Mouse (Mus musculus) embryonic facial prominence, embryonic 14.5 days (tissue): Measurements from ENCODE around the gene Ptch2. TPM values are rescaled to one million over a fixed set of nuclear protein-coding genes. Genes with fewer than 3 reads are reported as not detected.

Source experiments
- ATAC-seq: fragments of 200-750 bp; cut with Nextera tagmentation; 2 replicates; pipeline ENCODE4 v1.8.0; 2017; ENCODE audit warnings: low read depth, moderate number of reproducible peaks, moderate TSS enrichment
- DNase-seq: peaks from one replicate; pipeline ENCODE4 v3.0.0-alpha.2; 2015; ENCODE audit warnings: low spot score
- H3K27ac ChIP-seq: fragments of 300-500 bp; sonication (generic); replicated peaks from 2 replicates; pipeline ENCODE4 v1.5.1; 2014; ENCODE audit warnings: low read depth, mild to moderate bottlenecking, low read length, moderate library complexity
- H3K27me3 ChIP-seq: fragments of 300-500 bp; sonication (generic); replicated peaks from 2 replicates; pipeline ENCODE4 v1.6.1; 2014; ENCODE audit warnings: low read length; ENCODE audit not compliant: control insufficient read depth, insufficient read depth
- H3K36me3 ChIP-seq: fragments of 300-500 bp; sonication (generic); 2 replicates; pipeline ENCODE4 v1.6.1; 2014; ENCODE audit warnings: low read length, mixed read lengths; ENCODE audit not compliant: control insufficient read depth, insufficient read depth
- H3K4me1 ChIP-seq: fragments of 300-500 bp; sonication (generic); 2 replicates; pipeline ENCODE4 v1.6.1; 2014; ENCODE audit warnings: antibody characterized with exemption, low read length; ENCODE audit not compliant: control insufficient read depth, insufficient read depth
- H3K4me2 ChIP-seq: fragments of 300-500 bp; sonication (generic); 2 replicates; pipeline ENCODE4 v1.6.1; 2014; ENCODE audit warnings: low read depth, mild to moderate bottlenecking, low read length, moderate library complexity, mixed read lengths
- H3K4me3 ChIP-seq: fragments of 300-500 bp; sonication (generic); 2 replicates; pipeline ENCODE4 v1.5.1; 2014; ENCODE audit warnings: low read depth, mild to moderate bottlenecking, low read length
- H3K9ac ChIP-seq: fragments of 300-500 bp; sonication (generic); 2 replicates; pipeline ENCODE4 v1.6.1; 2014; ENCODE audit warnings: low read depth, mild to moderate bottlenecking, low read length, moderate library complexity, mixed read lengths
- H3K9me3 ChIP-seq: fragments of 300-500 bp; sonication (generic); 2 replicates; pipeline ENCODE4 v1.6.1; 2016; ENCODE audit warnings: low read length; ENCODE audit not compliant: control insufficient read depth
- WGBS: fragments of 180-500 bp; shearing (Covaris S2); extraction: QIAGEN DNeasy Blood & Tissue Kit; methylation state at CpG from one replicate; pipeline ENCODE4 v1.1.7; 2014; 5-methylcytosine and 5-hydroxymethylcytosine counted together
- polyA plus RNA-seq: library from polyadenylated mRNA; unstranded; fragments of >200 nt; fragmentation: Nextera tagmentation; extraction: Ambion mirVana; gene quantifications from 2 replicates; pipeline ENCODE4 v1.2.1, GENCODE M21; 2014

Gene Ptch2
- polyA plus RNA-seq, 1 experiment from 2014 or later: 9.0 TPM

- no peaks in the 10 kb centered on the region for H3K27me3 ChIP-seq
- H3K27ac ChIP-seq: peak overlapping the region; percentile 57; the same call in 1 of the 2 replicates
- H3K4me1 ChIP-seq: peaks cover 18% of the 10 kb centered on the region
- DNase-seq (no peak), ATAC-seq (no peak)
- WGBS: 9% methylated on average over 5 of the region's 5 CpGs
- peak overlapping the region; percentile 74 for H3K9ac ChIP-seq
- H3K4me2 ChIP-seq: peak overlapping the region; percentile 99
- no peaks in the 10 kb centered on the region for H3K36me3 ChIP-seq
- peak overlapping the region; percentile 66 for H3K4me3 ChIP-seq
- no peaks in the 10 kb centered on the region for H3K9me3 ChIP-seq
Observed at GRCm38 (mm10) chr4:117096666-117097065, 791 bp downstream of the Ptch2 start.

- peak; percentile 78 for ATAC-seq
- H3K9me3 ChIP-seq: no peaks in the 10 kb centered on the region
- H3K27ac ChIP-seq: peak overlapping the region; percentile 57
- H3K4me1 ChIP-seq: peaks cover 18% of the 10 kb centered on the region
- no peaks in the 10 kb centered on the region for H3K27me3 ChIP-seq
- peak overlapping the region; percentile 99 for H3K4me2 ChIP-seq
- H3K9ac ChIP-seq: peak overlapping the region; percentile 36; the same call in 1 of the 2 replicates
- H3K36me3 ChIP-seq: no peaks in the 10 kb centered on the region
- WGBS: 33% methylated on average over 8 of the region's 8 CpGs
- DNase-seq: peak; percentile 82
- H3K4me3 ChIP-seq: peak overlapping the region; percentile 66; the same call in 1 of the 2 replicates
Observed at GRCm38 (mm10) chr4:117097969-117098763, 2.3 kb downstream of the Ptch2 start.

- no peak for ATAC-seq
- H3K4me3 ChIP-seq: no peak overlapping the region
Observed at GRCm38 (mm10) chr4:117098764-117099036, 2.8 kb downstream of the Ptch2 start.

GRCm38 (mm10) chr4:117100036-117100435 lies 4.2 kb downstream of the Ptch2 start:
- no peak overlapping the region for H3K27ac ChIP-seq

More at GRCm38 (mm10) chr4:117098764-117099036, 2.8 kb downstream of the Ptch2 start:
- H3K4me2 ChIP-seq: peak overlapping the region; percentile 99; the same call in 1 of the 2 replicates
- H3K9ac ChIP-seq: no peak overlapping the region
- peak overlapping the region; percentile 57 for H3K27ac ChIP-seq
- H3K36me3 ChIP-seq: no peaks in the 10 kb centered on the region
- WGBS: 59% methylated on average over 2 of the region's 2 CpGs
- no peaks in the 10 kb centered on the region for H3K27me3 ChIP-seq
- H3K9me3 ChIP-seq: no peaks in the 10 kb centered on the region
- DNase-seq: no peak
- H3K4me1 ChIP-seq: peaks cover 18% of the 10 kb centered on the region

GRCm38 (mm10) chr4:117101218-117101617 lies 5.3 kb downstream of the Ptch2 start:
- DNase-seq: peak; percentile 51
- peaks cover 21% of the 10 kb centered on the region for H3K4me1 ChIP-seq
- no peaks in the 10 kb centered on the region for H3K27me3 ChIP-seq
- H3K27ac ChIP-seq: no peak overlapping the region
- H3K36me3 ChIP-seq: no peaks in the 10 kb centered on the region
- no peaks in the 10 kb centered on the region for H3K9me3 ChIP-seq
- H3K4me2 ChIP-seq: no peak overlapping the region
- H3K4me3 ChIP-seq: no peak overlapping the region
- WGBS: 40% methylated on average over 7 of the region's 7 CpGs
- 0 out of 2 replicates have a peak overlapping the region, but pooled peaks have one; percentile 2 for H3K9ac ChIP-seq
- no peak for ATAC-seq

More at GRCm38 (mm10) chr4:117100036-117100435, 4.2 kb downstream of the Ptch2 start:
- 59% methylated on average over 4 of the region's 4 CpGs for WGBS
- H3K36me3 ChIP-seq: no peaks in the 10 kb centered on the region
- no peaks in the 10 kb centered on the region for H3K9me3 ChIP-seq
- no peak overlapping the region for H3K9ac ChIP-seq
- no peak overlapping the region for H3K4me2 ChIP-seq
- DNase-seq (no peak), ATAC-seq (no peak)
- peaks cover 23% of the 10 kb centered on the region for H3K4me1 ChIP-seq
- no peaks in the 10 kb centered on the region for H3K27me3 ChIP-seq
- H3K4me3 ChIP-seq: no peak overlapping the region

- DNase-seq (no peak), ATAC-seq (no peak)
- Histone ChIP-seq H3K27me3 (no peaks in the 10 kb centered on the region), H3K9me3 (no peaks in the 10 kb centered on the region), H3K9ac (peak overlapping the region; percentile 8; the same call in 1 of the 2 replicates), H3K4me3 (no peak overlapping the region), H3K4me2 (no peak overlapping the region), H3K36me3 (peaks cover 21% of the 10 kb centered on the region), H3K27ac (no peak overlapping the region), H3K4me1 (peaks cover 7% of the 10 kb centered on the region)
- 78% methylated on average over 9 of the region's 10 CpGs for WGBS
Observed at GRCm38 (mm10) chr4:117104672-117105071, 8.8 kb downstream of the Ptch2 start.

GRCm38 (mm10) chr4:117105127-117105526 lies 9.3 kb downstream of the Ptch2 start:
- 35% methylated on average over 10 of the region's 10 CpGs for WGBS
- Histone ChIP-seq H3K27me3 (no peaks in the 10 kb centered on the region), H3K9me3 (no peaks in the 10 kb centered on the region), H3K36me3 (peaks cover 26% of the 10 kb centered on the region), H3K4me1 (peaks cover 7% of the 10 kb centered on the region), H3K27ac (no peak overlapping the region), H3K9ac (peak overlapping the region; percentile 8; the same call in 1 of the 2 replicates), H3K4me3 (no peak overlapping the region), H3K4me2 (no peak overlapping the region)
- ATAC-seq (peak; percentile 38; the same call in 1 of the 2 replicates), DNase-seq (peak; percentile 62)

GRCm38 (mm10) chr4:117107813-117108523 lies 12.1 kb downstream of the Ptch2 start:
- H3K4me3 ChIP-seq: no peak overlapping the region
- DNase-seq: no peak
- H3K4me2 ChIP-seq: no peak overlapping the region
- WGBS: 88% methylated on average over 15 of the region's 18 CpGs
- no peaks in the 10 kb centered on the region for H3K9me3 ChIP-seq
- ATAC-seq: no peak
- peaks cover 7% of the 10 kb centered on the region; the same call in 1 of the 2 replicates for H3K4me1 ChIP-seq
- H3K36me3 ChIP-seq: peaks cover 42% of the 10 kb centered on the region
- no peak overlapping the region for H3K9ac ChIP-seq
- no peak overlapping the region for H3K27ac ChIP-seq
- no peaks in the 10 kb centered on the region for H3K27me3 ChIP-seq
